Mouse (Mus musculus): ENCODE results near the gene Trim72.

Trim72 gene

DNA sequence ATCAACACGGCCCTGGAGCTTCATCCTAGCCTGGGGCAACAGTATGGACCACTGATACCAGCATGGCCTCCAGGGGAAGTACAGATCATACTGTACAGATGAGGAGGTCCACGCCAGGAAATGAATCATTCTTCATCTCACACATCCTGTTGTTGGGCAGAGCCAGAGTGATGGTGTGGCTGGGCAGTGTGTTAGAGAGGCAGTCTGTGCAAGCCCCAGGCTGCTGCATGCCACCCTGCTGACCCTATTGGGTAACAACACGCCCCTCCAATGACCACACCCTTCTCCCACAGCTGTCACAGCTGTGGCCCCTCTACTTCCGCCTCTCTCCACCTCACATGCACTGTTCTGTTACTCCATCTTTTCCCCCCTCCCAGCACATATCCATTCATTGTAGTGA is 47.0 kb downstream of the Trim72 start:
- DNase-seq (ENCODE audit: low read depth, low spot score): no peak

GRCm38 (mm10) chr7:128053061-128053460 is 49.3 kb downstream of the Trim72 start:
- DNase-seq (ENCODE audit: low read depth, low spot score): no peak

DNA sequence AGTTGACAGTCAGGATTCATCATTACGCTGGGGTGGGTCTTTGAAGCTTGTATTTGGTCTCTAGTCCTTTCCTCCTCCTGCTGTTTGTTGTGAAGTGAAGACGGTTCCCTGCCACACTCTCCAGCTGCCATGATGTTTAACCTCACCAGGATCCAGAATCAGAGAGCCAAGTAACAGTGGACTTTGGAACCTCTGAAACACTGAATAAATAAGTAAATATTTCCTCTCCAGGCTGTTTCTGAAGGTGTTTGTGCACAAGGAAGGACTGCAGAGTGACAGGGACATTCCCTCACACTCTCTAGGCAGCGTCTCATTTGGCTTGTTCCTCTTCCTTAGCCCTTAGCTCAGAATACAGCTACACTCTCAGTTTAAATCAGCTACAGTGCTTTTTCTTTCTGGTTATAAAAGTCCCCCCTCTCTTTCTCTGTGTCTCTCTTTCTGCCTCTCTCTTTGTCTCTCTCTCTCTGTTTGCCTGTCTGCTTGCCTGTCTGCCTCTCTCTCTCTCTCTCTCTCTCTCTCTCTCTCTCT is 53.2 kb downstream of the Trim72 start:
- DNase-seq (ENCODE audit: low read depth, low spot score): no peak

GRCm38 (mm10) chr7:128057860-128058259 is 54.1 kb downstream of the Trim72 start:
- no peak for DNase-seq (ENCODE audit: low read depth, low spot score)

DNA sequence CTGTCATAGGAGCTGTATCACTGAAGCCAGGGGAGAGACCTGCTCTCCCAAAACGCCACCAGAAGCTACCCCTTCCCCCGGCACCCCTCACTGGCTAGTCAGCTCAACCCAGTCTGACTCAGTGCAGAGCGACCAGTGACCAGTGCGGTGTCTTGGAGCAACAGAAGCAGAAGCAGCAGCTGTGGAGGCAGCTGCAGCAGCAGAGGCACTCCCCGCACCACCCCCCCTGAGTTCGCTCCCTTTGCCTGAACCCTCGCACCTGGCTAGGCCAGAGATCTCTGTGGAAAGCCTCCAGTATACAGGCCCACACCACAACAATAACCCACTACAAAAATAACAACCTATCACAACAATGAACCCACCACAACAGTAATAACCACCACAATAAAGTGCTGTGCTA is 54.8 kb downstream of the Trim72 start:
- no peak for DNase-seq (ENCODE audit: low read depth, low spot score)

- DNase-seq (ENCODE audit: low read depth, low spot score): no peak
Observed at GRCm38 (mm10) chr7:128059091-128059490, 55.3 kb downstream of the Trim72 start.
